25 mouse cellular contexts compared by ENCODE assay signal in the genomic region with DNA sequence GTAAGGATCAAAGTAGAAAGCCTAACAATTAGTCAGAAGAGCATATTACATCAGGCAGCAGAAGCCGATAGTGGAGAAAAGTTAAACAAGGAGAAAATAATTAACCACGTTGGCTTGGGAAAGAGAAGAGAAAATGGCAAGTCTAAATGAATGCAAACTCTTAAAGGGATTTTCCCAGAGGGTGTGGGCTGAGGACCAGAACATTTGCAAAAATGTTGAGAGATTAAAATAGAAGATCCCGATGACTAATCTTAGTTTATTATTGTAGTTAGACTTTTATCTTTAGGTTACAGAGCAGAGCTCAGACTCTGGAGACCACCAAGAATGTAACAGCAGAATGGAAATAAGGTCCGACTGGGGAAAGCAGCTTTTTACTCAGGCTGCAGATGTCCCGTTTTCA. TPM values are rescaled to one million over a fixed set of nuclear protein-coding genes. Genes with fewer than 3 reads are reported as not detected.
"Had no signal": no experiment of that assay in that cellular context is flagged by ENCODE, and none has a peak within 500 bp of the region (broad histone marks: within the 10 kb centered on the region; RNA-seq: fewer than 3 reads in every experiment).

No protein-coding gene starts in this region.

- H3K4me3 ChIP-seq: limb, embryonic 12.5 days; limb, embryonic 15.5 days; lung, embryonic 15.5 days; stomach, embryonic 15.5 days had no signal

- H3K9me3 ChIP-seq: limb, embryonic 12.5 days; limb, embryonic 15.5 days; lung, embryonic 15.5 days; stomach, embryonic 15.5 days had no signal

- H3K27ac ChIP-seq: limb, embryonic 12.5 days; limb, embryonic 15.5 days; liver, embryonic 14.5 days; lung, embryonic 15.5 days; stomach, embryonic 15.5 days had no signal

- H3K9ac ChIP-seq: limb, embryonic 12.5 days; limb, embryonic 15.5 days; liver, embryonic 14.5 days; lung, embryonic 15.5 days; stomach, embryonic 15.5 days had no signal

- DNase-seq: kidney, adult 18-20 months; kidney, adult 9 months; kidney, postnatal 14 days; kidney, postnatal 4 days; left cerebral cortex, postnatal 4 days; lung, adult 18-20 months; lung, postnatal 10 days; lung, postnatal 36 days; midbrain, embryonic 14.5 days; right cerebral cortex, postnatal 25 days; spleen, adult 18-20 months; thymus, postnatal 36 days had no signal

- H3K4me2 ChIP-seq: limb, embryonic 12.5 days; limb, embryonic 15.5 days; lung, embryonic 15.5 days; midbrain, embryonic 11.5 days; stomach, embryonic 15.5 days had no signal

- H3K36me3 ChIP-seq: limb, embryonic 12.5 days; limb, embryonic 15.5 days; lung, embryonic 15.5 days; stomach, embryonic 15.5 days had no signal

- H3K27me3 ChIP-seq: limb, embryonic 12.5 days; limb, embryonic 15.5 days; lung, embryonic 15.5 days; stomach, embryonic 15.5 days had no signal

- H3K4me1 ChIP-seq: limb, embryonic 12.5 days; limb, embryonic 15.5 days; lung, embryonic 15.5 days; stomach, embryonic 15.5 days had no signal

RNA-seq across cellular contexts. Expression of gene Gm8369, which starts 19.3 kb away (rescaled TPM):
- total RNA-seq: midbrain, postnatal 0 days had no signal
- polyA plus RNA-seq: kidney, embryonic 16.5 days; limb, embryonic 12.5 days; limb, embryonic 15.5 days; midbrain, embryonic 11.5 days; midbrain, embryonic 14.5 days; midbrain, postnatal 0 days; neural tube, embryonic 11.5 days; neural tube, embryonic 14.5 days; stomach, embryonic 15.5 days had no signal

RNA-seq across cellular contexts. Expression of gene Ms4a4b, which starts 23.1 kb away (rescaled TPM):
- total RNA-seq: layer of hippocampus, adult 18-20 months; layer of hippocampus, postnatal 14 days; left cerebral cortex, postnatal 14 days; left cerebral cortex, postnatal 4 days; midbrain, postnatal 0 days had no signal
- polyA plus RNA-seq: limb, embryonic 12.5 days; midbrain, embryonic 11.5 days; midbrain, embryonic 14.5 days; midbrain, postnatal 0 days; neural tube, embryonic 11.5 days; neural tube, embryonic 14.5 days had no signal
